Mouse (Mus musculus) E14TG2a.4 (cell line): ENCODE data around the gene Zfp983.
"Not testable (repeated sequence)": the region's sequence is repeated elsewhere in the genome, so short reads cannot be mapped to it uniquely, and the experiment has no call there.

ENCODE experiments used
- CTCF ChIP-seq: conservative IDR thresholded peaks from 2 replicates; pipeline ENCODE4 v1.5.1; 2014; ENCODE audit warnings: low read length
- NANOG ChIP-seq: IDR thresholded peaks from 2 replicates; pipeline ENCODE4 v1.6.1; 2014; ENCODE audit warnings: borderline replicate concordance, low read length, mixed read lengths

DNA sequence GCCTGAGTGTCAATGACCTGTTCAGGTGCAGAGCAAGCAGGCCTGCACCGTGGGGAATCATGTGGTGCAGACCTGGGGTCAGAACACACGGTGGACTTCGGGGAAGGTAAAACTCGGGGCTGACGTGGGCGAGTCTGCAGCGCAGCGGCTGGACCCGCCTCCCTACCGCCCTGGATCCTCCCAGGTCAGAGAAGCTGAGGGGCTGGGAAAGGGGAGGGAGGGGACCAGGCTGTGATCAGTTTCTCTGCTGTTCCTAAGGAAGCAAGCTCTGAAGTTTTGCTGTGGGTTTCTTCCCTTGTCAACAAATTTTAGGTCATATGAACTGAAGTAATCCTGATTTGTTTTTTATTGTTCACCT lies 29.6 kb downstream of the Zfp983 start:
- not testable (repeated sequence) for TF ChIP-seq CTCF, NANOG
